Mouse (Mus musculus) adipocyte (in vitro differentiated cells): ENCODE data around the gene Rassf2.
A peak's percentile ranks its signal among the peaks of the same experiment; 100 is the strongest.

Experiments used
- DNase-seq: peaks from one replicate; pipeline ENCODE4 v3.0.0-alpha.2; 2016; ENCODE audit warnings: low spot score

Rassf2 gene

DNA sequence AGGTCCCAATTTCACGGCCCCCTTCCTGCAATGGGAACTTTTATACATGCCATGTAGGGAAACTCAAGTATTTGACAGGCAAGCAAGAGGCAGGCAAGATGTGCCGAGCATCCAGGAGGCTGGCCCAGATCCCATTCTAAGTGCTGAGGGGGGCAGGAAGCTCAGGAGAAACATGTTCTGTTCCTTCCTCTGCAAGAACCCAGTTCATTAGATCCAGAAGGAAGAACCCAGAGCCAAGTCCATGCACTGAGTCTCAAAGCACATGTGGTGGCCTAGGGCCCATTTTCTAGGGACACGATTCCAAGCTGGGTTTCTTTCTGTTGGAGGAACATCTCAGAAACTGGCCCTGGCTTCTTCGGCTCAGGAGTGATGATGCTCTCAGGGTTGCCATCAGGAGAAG, 24.6 kb downstream of the Rassf2 start:
- no peak for DNase-seq

DNA sequence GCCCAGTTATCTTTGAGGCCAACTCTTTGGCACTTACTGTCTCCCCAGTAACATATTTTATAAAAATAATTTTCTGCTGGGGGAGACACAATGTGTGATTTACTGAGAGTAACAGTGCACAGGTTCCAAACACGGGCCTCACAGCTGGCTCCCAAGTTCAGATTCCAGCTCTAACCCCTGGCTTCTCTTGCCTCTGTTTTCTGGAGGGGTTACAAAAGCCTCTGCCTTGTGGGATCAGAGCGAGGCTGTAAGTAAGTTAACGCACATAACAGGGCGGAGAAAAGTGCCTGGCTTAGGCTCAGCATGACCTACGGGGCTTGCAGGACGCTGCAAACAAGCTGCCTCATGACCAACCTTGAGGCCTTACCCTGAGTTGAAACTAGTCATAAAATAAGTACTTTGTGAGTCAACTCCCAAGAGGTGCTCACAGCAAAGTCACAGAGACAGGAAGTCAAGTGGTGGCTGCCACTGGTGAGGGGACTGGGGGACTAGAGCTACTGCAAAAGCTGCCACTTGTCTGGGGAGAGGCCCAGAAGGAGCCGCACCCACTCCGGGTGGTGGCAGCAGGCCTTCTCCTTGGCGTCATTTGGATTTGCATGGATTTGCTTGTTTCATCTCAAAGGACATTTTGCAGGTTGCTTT, 25.4 kb downstream of the Rassf2 start:
- DNase-seq = no peak

DNA sequence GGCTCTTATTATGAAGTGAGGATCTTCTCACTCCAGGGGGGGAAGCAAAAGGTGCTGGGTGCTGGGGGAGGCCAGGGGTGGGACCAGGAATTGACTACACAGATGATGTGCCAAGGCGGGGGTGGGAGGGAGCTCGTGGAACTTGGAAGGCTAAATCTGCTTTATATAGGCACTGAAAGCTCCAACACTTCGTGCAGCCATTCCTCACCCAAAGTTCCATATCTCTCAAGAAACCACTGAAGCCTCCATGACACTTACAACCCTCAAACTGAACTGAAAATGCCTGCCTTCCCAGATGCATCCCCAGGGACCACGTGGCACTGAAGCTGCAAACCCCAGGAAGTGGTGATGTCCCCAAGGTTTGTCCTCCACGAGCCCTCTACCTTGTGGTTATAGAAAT, 26.1 kb downstream of the Rassf2 start:
- no peak for DNase-seq

DNA sequence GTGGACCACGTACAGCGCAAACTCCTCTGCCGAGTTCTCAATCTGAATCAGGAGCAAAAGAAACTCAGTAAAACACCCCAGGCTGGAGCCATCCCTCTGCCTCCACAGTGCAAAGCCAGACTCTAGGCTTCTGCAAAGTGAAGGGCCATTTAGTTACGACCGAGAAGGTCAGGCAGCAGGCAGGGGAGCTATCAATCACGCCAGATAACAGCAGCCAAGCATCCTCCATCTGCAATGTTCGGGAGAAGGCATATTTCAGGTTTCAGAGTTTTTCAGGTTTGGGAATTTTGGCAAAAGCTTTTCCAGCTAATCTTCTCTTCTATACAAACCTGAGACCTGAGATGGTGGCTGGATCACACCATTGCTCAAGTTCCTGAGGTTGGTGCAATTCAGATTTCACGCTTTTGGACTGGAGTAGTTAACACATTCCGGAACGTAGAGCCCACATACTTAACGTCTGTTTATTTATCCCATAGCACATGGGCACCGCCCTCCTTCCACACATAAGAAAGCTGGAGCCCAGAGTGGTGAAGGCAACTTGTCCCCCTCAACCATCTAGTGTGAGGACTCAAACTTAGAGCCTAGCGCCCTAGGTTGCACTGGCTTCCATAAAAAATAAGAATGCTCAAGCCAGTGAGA, 28.2 kb downstream of the Rassf2 start:
- no peak for DNase-seq

DNA sequence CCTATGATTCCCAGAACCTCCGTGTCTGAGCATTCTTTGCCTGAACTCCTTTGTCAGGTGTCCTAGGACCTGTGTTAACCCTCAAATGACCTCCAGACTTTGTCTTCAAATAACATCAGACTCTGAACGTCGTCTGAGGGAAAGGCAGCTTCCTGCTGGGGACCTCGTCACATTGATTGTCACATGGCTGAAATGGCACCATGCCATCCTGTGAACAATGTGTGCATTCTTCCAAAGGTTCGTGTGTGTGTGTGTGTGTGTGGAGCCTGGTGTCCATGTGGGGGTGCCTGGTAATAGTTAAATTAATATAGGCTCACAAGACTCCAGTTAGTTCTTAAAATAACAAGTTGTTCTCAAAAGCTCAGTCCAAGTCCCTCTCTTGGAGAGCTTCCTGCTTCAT, 32.7 kb downstream of the Rassf2 start:
- no peak for DNase-seq

DNA sequence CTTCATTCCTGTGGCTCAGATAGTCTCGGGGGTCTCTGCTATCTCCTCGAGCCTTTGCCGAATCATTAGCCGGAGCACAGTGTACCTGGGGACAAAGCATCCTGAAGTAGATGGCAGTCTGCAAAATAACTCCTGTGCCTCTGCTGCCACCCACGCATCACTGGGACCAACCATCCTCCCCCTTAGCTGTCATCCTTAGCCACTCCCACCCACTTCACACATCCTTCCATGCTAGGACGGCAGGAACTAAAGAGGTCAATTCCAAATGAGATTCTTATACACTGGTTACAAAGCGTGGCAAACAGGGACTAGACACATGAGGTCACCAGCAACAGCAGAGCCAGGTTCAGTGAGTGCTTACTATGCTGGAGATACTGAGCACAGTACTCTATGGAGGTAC, 33.7 kb downstream of the Rassf2 start:
- DNase-seq = no peak

DNA sequence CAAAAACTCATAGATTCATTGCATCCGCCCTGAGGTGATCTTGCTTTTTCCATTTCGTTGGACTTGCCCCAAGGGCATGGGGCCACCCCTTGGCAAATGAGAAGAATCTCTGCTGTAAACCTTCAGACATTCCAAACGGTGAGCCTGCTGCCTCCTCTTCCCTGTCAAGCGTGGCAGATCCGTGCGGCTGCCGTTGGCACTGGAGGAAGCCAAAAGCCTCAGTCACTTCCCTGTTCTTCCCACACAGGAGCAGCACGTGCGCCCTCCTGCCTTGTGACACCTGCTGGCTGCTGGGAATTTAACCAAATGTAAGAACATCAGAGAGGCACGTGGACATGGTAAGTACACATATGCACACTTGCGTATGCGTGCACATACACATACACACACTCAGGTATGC, 34.3 kb downstream of the Rassf2 start:
- no peak for DNase-seq

DNA sequence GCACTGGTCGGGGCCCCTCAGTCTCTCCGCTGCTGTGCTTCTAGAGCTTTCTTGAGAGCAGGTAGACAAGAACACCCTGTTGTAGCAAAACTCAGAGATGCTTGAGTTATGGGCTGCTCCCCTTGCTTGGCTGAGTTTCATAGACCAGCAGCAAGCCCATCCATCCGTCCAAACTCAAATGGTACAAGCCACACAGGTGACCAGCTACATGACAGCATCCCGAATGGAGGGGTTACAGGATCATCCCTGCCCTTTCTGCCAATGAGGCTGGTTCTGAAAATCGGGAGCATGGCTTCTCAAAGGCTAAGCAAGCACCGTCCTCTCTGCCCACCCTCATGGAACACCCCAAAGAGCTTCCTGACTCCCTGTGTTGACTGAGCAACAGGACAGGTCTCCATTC, 35.1 kb downstream of the Rassf2 start:
- DNase-seq = no peak

DNA sequence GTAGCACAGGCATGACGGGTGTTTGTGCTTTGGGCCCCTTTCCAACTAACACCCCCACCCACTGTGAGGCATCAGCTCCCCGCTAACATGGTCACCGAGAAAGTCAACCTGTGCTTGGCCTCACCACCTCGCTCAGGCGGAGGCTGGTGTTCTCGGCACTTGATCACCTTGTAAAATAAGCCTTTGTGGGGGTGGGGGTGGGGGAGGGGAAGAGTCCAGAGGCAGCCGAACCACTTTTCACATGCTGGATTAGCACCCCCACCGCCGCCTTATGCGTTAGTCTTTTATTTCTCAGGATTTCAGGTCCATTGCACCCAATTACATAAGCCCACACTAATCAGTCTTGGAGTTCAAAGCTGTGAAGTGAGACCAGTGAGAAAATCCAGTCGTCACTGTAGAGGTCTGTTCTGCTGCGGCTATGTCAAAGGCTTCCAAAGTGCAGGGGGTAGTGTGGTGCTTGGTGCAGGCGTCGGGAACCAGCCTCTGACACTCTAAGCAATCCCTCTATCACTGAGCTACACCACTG, 36.4 kb downstream of the Rassf2 start:
- DNase-seq = no peak

DNA sequence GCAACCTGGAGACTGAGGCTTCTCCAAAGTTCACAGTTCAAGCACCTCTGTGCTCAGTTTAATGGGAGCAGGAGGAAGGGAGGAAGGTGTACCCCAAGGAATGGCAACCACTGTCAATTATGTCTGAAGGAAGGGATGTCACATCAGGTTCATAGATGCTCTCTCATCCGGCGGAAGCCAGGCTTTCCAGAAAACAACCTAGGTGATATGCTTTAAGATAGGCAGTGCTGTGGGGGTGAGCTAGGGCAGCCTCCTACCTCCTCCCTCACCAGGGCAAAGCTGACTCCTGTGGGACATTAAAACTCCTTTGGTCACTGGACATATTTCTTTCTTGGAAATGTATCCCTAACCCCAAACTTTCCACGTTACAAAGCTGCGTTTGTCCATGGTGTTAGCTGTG, 36.9 kb downstream of the Rassf2 start:
- no peak for DNase-seq

DNA sequence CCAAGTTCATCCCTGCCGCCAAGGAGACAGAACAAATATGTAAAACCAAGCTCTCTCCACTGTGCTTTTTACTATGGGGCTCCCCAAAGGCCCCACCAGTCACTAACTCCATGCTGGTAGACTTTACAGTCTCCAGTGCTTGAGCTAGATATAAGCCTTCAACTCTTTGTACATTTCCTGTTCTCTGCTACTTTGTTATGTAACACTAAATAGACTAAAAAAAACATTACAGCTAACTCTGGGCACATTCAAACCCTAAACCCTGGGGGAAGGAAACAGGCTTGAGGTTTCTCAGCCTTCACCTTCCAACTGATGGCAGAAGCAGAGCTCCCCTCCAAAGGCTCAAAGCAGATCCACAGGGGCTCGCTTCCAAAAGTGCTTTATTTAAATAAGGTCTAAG, 37.6 kb downstream of the Rassf2 start:
- no peak for DNase-seq

DNA sequence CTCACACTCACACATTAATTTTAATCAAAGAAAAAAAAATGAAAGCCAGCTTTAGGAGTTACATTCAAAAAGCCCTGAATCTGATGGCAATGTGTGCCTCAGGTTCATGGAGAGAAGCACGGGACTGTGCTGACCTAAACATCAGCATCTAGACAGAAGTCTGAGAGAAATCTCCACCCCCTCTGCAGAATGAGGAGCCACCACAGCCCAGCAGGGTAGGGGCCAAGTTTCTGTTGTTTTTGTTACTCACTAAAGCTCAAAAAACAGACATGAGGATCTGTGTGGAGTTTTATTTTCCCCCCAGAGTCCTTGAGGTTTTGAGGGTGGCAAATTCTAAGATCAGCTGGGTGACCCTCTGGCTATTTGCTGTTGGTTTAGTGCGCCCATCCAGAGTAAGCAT, 41.5 kb downstream of the Rassf2 start:
- DNase-seq = no peak

DNA sequence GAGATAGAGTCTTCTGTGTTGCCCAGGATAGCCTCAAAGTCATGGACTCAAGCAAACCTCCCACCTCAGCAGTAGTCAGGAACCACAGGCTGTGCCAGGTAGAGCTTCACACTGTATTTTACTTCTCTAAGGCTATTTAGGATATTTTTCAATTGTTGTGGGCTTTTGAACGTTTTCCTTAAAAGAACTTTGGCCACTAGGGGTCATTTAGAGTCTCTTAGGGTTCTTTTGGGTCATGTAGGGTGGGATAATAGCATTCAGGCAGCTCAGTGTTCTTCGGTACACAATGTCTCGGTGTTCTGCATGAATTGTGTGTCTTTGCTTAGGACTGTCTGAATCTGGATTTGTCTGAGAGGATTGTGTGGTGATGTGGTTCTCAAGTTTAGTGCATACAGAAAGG, 42.1 kb downstream of the Rassf2 start:
- no peak for DNase-seq

DNA sequence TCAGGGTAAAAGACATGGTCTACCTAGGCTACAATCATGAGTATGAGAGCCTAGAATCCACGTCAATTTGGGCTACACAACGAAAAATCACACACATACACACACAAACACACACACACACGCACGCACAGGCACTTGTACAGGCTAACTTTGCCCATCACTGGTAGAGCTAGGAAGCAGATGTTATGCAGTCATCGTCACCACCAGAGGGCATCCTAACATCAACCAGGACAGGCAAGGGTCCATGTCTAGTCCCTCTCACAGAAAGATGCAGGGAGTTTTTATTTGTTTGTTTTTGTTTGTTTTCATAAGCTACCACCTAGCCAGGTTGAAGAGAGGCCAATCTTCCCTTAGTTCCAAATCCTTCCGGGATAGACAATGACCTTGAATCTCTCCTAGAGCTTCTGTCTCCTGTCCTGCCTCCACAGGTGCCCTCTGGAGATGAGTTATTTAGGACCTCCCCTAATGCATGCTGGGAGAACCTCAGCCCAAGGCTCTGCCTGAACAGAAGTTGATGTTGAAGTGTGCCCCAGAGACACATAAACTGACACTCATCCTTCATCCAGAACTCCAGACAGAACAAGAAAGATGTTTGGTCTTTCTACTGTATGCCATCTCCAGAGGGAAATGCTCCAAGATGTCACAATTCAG, 47.4 kb downstream of the Rassf2 start:
- DNase-seq = peak; percentile 83

DNA sequence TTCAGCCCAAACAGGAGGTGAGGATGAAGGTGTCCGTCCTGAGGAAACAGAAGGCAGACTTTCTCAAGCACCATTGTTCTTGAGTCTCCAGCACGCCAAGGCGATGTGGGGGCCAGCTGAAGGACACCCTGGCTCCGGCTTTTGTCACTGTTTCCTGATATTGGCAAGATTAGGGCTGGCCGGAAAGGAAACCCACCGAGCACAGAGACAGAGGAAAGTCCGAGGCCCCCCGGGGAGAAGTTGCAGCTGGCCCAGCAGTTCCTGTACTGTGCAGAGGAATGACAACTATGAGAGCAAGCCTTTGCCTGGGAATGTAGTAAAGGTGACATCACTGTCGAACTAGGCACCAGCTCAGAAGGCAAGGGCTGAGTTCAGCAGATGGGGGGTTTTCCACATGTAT, 49.2 kb downstream of the Rassf2 start:
- DNase-seq = no peak

DNA sequence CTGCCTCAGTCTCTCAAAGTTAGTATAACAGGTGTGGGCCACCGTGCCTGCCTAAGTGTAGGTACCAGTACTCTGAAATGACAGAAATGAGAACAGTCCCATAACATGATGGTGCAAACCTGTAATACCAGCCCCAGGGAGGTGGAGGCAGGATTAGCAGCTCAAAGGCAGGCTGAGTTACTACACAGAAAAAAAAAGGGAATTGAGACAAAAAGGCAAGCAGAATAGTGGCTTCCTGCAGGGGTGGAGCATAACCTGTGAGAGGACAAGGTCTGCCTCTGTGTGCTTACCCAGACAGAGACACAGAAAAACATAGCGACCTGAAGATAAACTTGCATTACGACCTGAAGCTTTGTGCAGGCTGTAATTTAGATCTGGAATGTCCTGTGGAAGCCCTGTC, 53.4 kb downstream of the Rassf2 start:
- no peak for DNase-seq

DNA sequence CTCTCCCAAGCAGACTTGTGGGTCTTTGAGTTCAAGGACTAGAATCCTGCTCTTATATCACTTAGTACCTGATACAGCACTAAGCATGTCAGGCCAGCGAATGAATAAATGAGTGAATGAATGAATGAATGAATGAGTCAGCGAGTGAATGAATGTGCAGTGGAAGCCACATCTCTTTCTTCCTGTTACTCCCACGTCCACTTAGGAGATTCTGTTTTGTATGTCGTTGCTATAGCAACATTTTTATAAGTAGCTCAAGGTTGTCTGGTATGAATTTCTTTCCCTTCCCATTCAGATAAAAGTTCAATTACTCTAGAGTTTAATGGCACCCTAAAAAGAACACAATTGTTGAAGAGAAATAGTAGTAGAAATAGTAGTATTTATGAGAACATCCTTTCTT, 59.0 kb downstream of the Rassf2 start:
- no peak for DNase-seq

DNA sequence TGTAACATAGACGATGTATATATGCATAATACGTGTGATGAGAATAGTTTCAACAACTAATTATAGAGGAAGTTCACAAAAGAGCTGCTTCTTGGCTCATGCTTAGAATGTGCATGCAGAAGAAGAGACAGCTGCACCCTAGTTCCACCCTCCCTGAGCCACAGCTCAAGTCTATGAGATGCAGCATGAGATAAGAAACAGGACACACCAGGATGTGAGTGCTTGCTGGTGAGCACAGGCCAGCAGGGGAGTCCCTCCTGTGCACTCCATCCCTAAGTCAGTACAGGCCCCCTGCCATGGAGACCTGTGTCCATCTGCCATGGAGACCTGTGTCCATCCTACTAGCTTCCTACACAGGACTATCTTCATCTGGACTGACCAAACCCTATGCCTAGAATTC, 59.5 kb downstream of the Rassf2 start:
- DNase-seq = no peak

DNA sequence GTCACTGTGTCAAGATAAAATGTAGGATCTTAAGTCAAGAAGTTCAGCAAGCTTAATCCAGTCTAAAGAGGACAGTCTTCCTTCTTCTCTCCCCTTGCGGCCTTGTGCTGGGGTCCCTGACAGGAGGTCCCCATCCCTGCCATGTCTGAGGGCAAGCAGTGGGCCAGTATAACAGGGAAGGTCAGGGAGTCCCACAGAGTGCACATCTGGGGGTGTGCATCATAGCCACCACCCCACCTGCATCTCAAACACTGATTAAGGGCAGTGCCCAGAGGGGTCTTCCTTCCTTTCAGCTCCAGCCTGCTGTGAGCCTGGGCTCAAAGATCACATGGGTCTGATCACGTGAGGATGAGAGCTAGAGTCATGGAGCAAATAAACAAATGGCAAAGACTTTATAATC, 68.4 kb downstream of the Rassf2 start:
- no peak for DNase-seq

DNA sequence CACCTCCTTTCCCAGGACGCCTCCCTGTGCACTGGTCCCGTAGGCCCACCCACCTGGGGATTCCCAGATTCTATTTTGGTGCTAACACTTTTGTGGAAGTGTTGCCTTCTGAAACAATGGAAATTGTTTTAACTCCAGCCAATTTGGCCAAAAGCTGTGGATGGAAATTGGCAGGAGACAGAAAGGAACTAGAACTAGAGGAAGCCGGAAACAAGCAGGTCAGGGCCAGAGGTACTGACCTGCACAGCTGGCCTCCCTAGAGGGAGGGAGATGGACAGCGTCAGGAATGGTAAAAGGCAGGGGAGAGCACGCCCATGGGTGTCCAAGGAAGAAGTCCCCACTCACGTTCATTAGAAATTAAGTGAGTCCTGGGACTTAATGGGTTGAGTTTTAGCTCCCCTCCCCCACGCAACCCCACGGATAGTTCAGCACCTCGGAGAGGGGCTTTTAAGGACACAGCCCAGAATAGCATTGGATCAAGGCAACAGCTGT, 72.3 kb downstream of the Rassf2 start:
- peak; percentile 42 for DNase-seq

DNA sequence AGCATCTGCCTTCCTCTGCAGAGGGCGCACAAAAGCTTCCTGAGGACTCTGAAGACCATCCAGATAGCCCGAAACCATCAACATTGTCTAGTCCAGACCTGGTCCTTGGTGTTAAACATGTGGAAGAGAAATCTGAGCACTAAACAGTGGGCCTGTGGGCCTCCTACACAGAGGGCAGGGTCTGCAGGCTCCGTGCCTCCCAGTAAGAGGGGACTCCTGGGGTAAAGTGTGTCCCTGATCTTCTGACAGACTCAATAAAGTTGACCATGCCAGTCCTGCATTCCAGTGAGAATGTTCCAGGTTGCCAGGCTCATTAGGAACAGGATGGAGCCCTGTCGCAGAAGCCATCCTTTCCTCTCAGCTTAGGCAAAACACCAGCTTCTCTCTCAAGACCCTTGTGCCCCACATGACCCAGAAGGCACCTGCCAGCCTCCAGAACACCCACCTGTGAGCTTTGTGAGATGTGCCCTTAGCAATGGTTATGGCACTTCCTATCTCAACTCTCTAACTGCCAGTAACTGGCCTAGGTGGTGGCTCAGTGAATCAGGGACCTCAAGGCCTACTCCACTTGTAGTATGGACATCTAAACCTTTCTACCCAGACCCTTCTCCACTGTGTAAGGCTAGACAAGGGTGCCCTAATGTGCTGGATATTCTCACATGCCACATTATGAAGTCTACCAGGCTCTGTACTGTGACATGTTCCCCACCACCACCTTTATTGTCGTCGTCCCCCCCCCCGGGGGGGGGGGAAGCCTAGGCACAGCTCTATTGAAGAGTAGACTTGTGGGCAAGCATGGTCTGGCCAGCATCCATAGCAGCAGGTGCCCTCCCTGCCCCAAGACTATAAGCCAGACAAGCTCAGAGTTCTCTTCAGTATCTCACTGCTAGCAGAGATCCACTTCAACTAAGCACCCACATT, 73.5 kb downstream of the Rassf2 start:
- no peak for DNase-seq

DNA sequence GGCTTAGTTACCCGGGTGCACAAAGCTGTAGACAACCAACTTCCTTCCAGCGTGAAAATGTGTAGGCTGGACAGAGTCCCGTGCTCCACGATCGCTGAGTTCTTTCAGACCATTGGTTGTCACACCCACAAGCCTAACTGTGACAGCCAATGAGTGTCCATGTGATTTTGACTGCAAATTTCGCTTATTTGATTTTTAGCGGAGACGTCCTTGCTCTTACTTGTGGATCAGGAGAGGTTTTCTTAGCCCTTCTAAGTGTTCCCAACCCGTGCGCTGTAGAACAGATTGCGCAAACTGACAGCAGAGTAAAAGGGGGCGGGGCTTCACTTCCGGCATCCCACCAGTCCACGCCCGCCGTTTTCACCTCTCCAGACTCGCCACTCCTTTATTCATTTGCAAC, 74.8 kb downstream of the Rassf2 start:
- no peak for DNase-seq
